16 mouse cellular contexts compared by ENCODE assay signal in genomic region chr1:33244691-33245090, GRCm38 (mm10).
A peak's percentile ranks its signal among the peaks of the same experiment; 100 is the strongest.
DNase-seq lines count a peak whose midpoint lies in the region; ATAC-seq and TF ChIP-seq lines count a peak whose summit lies in the region.
"Had no signal": no experiment of that assay in that cellular context is flagged by ENCODE, and none has a peak within 500 bp of the region (broad histone marks: within the 10 kb centered on the region; RNA-seq: fewer than 3 reads in every experiment).

No protein-coding gene starts in this region.

- H3K4me3 ChIP-seq in lung, embryonic 14.5 days (ENCODE audit: low read depth, low read length), result no peak overlapping the region
- no peak overlapping the region for H3K4me3 ChIP-seq in embryonic facial prominence, embryonic 14.5 days (ENCODE audit: low read depth, low read length)
- no peak overlapping the region for H3K4me3 ChIP-seq in forebrain, embryonic 14.5 days (ENCODE audit: low read depth, low read length)
- H3K4me3 ChIP-seq: heart, embryonic 10.5 days; limb, embryonic 15.5 days; midbrain, embryonic 12.5 days had no signal

- intact Hi-C loops in heart, postnatal 10 days (cut with DNase I), result no loop called here

- TF ChIP-seq CTCF in lung, embryonic 14.5 days (IDR thresholded peaks at IDR 0.05; ENCODE audit: low read depth), result no peak

- peak; percentile 1 to 6 for DNase-seq in adrenal gland, postnatal 36 days
- no peak for DNase-seq in adrenal gland, postnatal 4 days (ENCODE audit: low spot score in 2 of 2)
- peak; percentile 8 for DNase-seq in heart, postnatal 4 days
- no peak for DNase-seq in heart, postnatal 10 days
- peak; percentile 48 for DNase-seq in lung, embryonic 14.5 days
- DNase-seq in lung, postnatal 14 days, result no peak
- peak; percentile 8 for DNase-seq in embryonic facial prominence, embryonic 14.5 days (ENCODE audit: low spot score)
- no peak for DNase-seq in forebrain, embryonic 14.5 days (ENCODE audit: low spot score)
- DNase-seq: B cell, adult 2 months; gastrocnemius, postnatal 14 days; kidney, adult 18-20 months; thymus, adult 18-20 months had no signal

- H3K36me3 ChIP-seq in lung, embryonic 14.5 days (ENCODE audit: insufficient read depth), result no peaks in the 10 kb centered on the region
- H3K36me3 ChIP-seq in embryonic facial prominence, embryonic 14.5 days (ENCODE audit: control insufficient read depth, insufficient read depth, low read length), result no peaks in the 10 kb centered on the region
- no peaks in the 10 kb centered on the region for H3K36me3 ChIP-seq in forebrain, embryonic 14.5 days (ENCODE audit: control insufficient read depth, insufficient read depth, low read length)
- H3K36me3 ChIP-seq: heart, embryonic 10.5 days; limb, embryonic 15.5 days; midbrain, embryonic 12.5 days had no signal

- H3K27me3 ChIP-seq in lung, embryonic 14.5 days (ENCODE audit: insufficient read depth, low read length), result no peaks in the 10 kb centered on the region
- no peaks in the 10 kb centered on the region for H3K27me3 ChIP-seq in embryonic facial prominence, embryonic 14.5 days (replicated peaks; ENCODE audit: control insufficient read depth, insufficient read depth, low read length)
- H3K27me3 ChIP-seq in forebrain, embryonic 14.5 days (replicated peaks; ENCODE audit: control insufficient read depth, insufficient read depth, low read length), result no peaks in the 10 kb centered on the region
- H3K27me3 ChIP-seq: limb, embryonic 15.5 days; midbrain, embryonic 12.5 days had no signal

- no peak overlapping the region for H3K9ac ChIP-seq in lung, embryonic 14.5 days
- H3K9ac ChIP-seq in embryonic facial prominence, embryonic 14.5 days (ENCODE audit: low read depth, low read length), result no peak overlapping the region
- H3K9ac ChIP-seq in forebrain, embryonic 14.5 days (ENCODE audit: low read length), result no peak overlapping the region
- H3K9ac ChIP-seq: limb, embryonic 15.5 days; midbrain, embryonic 12.5 days had no signal

- 71% methylated on average over 8 of the region's 8 CpGs for WGBS in lung, embryonic 14.5 days
- WGBS in embryonic facial prominence, embryonic 14.5 days, result 65% methylated on average over 8 of the region's 8 CpGs
- 91% methylated on average over 8 of the region's 8 CpGs for WGBS in forebrain, embryonic 14.5 days

- ATAC-seq in lung, embryonic 14.5 days (ENCODE audit: insufficient read depth), result no peak
- no peak for ATAC-seq in embryonic facial prominence, embryonic 14.5 days (ENCODE audit: low read depth)
- no peak for ATAC-seq in forebrain, embryonic 14.5 days
- ATAC-seq: hindbrain, embryonic 16.5 days had no signal

- no peaks in the 10 kb centered on the region for H3K4me1 ChIP-seq in lung, embryonic 14.5 days (ENCODE audit: insufficient read depth)
- H3K4me1 ChIP-seq in embryonic facial prominence, embryonic 14.5 days (ENCODE audit: control insufficient read depth, insufficient read depth, low read length), result no peaks in the 10 kb centered on the region
- H3K4me1 ChIP-seq in forebrain, embryonic 14.5 days (ENCODE audit: control insufficient read depth, insufficient read depth, low read length), result no peaks in the 10 kb centered on the region
- H3K4me1 ChIP-seq: heart, embryonic 10.5 days; midbrain, embryonic 12.5 days had no signal

- H3K4me2 ChIP-seq in lung, embryonic 14.5 days, result no peak overlapping the region
- peak overlapping the region; percentile 25 for H3K4me2 ChIP-seq in embryonic facial prominence, embryonic 14.5 days (ENCODE audit: low read depth, low read length)
- H3K4me2 ChIP-seq in forebrain, embryonic 14.5 days (ENCODE audit: low read length), result no peak overlapping the region
- H3K4me2 ChIP-seq: limb, embryonic 15.5 days; midbrain, embryonic 12.5 days had no signal

- H3K27ac ChIP-seq in lung, embryonic 14.5 days (ENCODE audit: low read depth), result no peak overlapping the region
- no peak overlapping the region for H3K27ac ChIP-seq in embryonic facial prominence, embryonic 14.5 days (replicated peaks; ENCODE audit: low read depth, low read length)
- H3K27ac ChIP-seq in forebrain, embryonic 14.5 days (ENCODE audit: low read depth, low read length), result no peak overlapping the region
- H3K27ac ChIP-seq: heart, embryonic 10.5 days; limb, embryonic 15.5 days; midbrain, embryonic 12.5 days had no signal

- no peaks in the 10 kb centered on the region for H3K9me3 ChIP-seq in lung, embryonic 14.5 days (ENCODE audit: low read depth, low read length)
- no peaks in the 10 kb centered on the region for H3K9me3 ChIP-seq in embryonic facial prominence, embryonic 14.5 days (ENCODE audit: control insufficient read depth, low read length)
- H3K9me3 ChIP-seq in forebrain, embryonic 14.5 days (replicated peaks; ENCODE audit: control insufficient read depth, low read length), result no peaks in the 10 kb centered on the region
- H3K9me3 ChIP-seq: heart, embryonic 10.5 days; limb, embryonic 15.5 days; midbrain, embryonic 12.5 days had no signal

Comparison
In these comparisons a context has a peak if more than half of its experiments do, and no peak if none do; other contexts are left out.
1. DNase-seq: peak in adrenal gland, postnatal 36 days (2 of 2), heart, postnatal 4 days (single experiment), lung, embryonic 14.5 days (single experiment) and embryonic facial prominence, embryonic 14.5 days (single experiment); none in adrenal gland, postnatal 4 days (0 of 2), heart, postnatal 10 days (0 of 2), lung, postnatal 14 days (single experiment) and forebrain, embryonic 14.5 days (single experiment).